Mouse (Mus musculus) cerebellum, adult 2 months (tissue): ENCODE measurements at regions not wholly inside any gene's neighbourhood (a gene's known extent, or its start where the extent isn't known, plus 50 kb on each side); places are given as distances from the start of the nearest gene placed in this dataset.

Experiments used
- CTCF ChIP-seq: fragments of 200-500 bp; IDR thresholded peaks from 2 replicates; pipeline ENCODE4 v1.5.1; 2011; ENCODE audit warnings: low read depth, mild to moderate bottlenecking, control low read depth, low read length, moderate library complexity, borderline replicate concordance; ENCODE audit not compliant: insufficient read depth
- POLR2A ChIP-seq: fragments of 200-500 bp; IDR thresholded peaks from 2 replicates; pipeline ENCODE4 v1.6.1; 2011; ENCODE audit warnings: low read length, control low read depth, borderline replicate concordance; ENCODE audit not compliant: insufficient read depth

DNA sequence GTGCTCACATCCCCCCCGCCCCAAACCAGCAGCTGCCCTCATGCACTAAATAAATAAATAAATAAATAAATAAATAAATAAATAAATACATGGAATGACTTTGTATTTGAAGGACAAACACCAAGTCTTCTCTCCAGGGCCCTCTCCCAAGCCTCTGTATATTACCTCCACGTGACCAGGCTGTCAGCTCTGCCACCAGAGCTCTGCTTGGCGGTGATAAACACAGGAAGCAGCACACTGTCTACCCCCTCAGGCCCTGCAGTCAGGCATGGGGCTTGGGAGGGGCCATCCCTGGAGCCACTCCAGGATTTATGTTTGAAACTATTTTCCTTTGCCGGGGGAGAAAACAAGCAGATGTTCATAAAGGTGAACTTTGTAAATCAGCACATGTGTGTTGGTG is 125.6 kb downstream of the Cct6b start:
- TF ChIP-seq POLR2A (no peak), CTCF (no peak)
